Mouse (Mus musculus): Measurements from ENCODE around the gene Ubn2. TPM values are rescaled to one million over a fixed set of nuclear protein-coding genes. Genes with fewer than 3 reads are reported as not detected.

Gene Ubn2
- polyA plus RNA-seq, 1 experiment: 1.8 TPM

- Histone ChIP-seq H3K4me3 (ENCODE audit: insufficient read depth, poor library complexity, severe bottlenecking) (no peak overlapping the region), H3K79me2 (ENCODE audit: control insufficient read depth, insufficient read depth) (no peaks in the 10 kb centered on the region), H3K27me3 (ENCODE audit: control insufficient read depth, insufficient read depth, insufficient read length) (no peaks in the 10 kb centered on the region), H3K79me3 (ENCODE audit: low read depth) (no peaks in the 10 kb centered on the region), H3ac (ENCODE audit: control insufficient read depth, insufficient read length, low read depth) (no peak overlapping the region), H3K36me3 (ENCODE audit: control insufficient read depth, insufficient read depth) (peaks cover 36% of the 10 kb centered on the region)
- no peak for TF ChIP-seq CEBPB (IDR thresholded peaks at IDR 0.05; ENCODE audit: low read depth)
- no peak for TF ChIP-seq MYOG (IDR thresholded peaks at IDR 0.05; ENCODE audit: control insufficient read depth, extremely low read depth, insufficient read length)
- no peak for TF ChIP-seq FOSL1 (IDR thresholded peaks at IDR 0.05; ENCODE audit: insufficient read depth, low read length, poor library complexity, severe bottlenecking)
- TF ChIP-seq CTCF (IDR thresholded peaks at IDR 0.05; ENCODE audit: control insufficient read depth, insufficient read depth, insufficient read length): no peak
- TF ChIP-seq MYOD1 (IDR thresholded peaks at IDR 0.05; ENCODE audit: control insufficient read depth, insufficient read length, low read depth): no peak
- no peak for TF ChIP-seq MAX (IDR thresholded peaks at IDR 0.05)
- no peak for TF ChIP-seq USF1 (IDR thresholded peaks at IDR 0.05; ENCODE audit: low read depth)
These were observed 61.9 kb downstream of the Ubn2 start for GRCm38 (mm10) chr6:38495641-38496040.

DNA sequence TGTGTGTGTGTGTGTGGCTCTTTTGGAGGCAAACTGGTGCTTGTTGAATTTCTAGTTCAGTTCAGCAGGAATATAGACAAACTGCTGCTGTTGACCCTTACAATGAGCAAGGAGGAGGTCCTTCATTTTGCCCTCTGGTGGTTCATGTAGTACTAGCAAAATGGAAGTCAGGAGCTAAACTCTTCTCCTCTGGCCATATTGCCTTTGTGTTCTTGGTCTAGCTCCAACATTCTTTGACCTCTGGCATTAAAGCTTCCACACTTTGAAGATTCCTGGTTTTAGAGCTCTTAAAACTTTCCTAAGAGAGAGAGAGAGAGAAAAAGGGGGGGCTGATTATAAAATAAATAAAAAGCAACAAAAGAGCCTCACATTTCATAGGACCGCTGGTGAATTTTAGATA, 78.3 kb downstream of the Ubn2 start:
- no peak for TF ChIP-seq CEBPB (IDR thresholded peaks at IDR 0.05; ENCODE audit: low read depth)
- no peak for TF ChIP-seq MYOD1 (IDR thresholded peaks at IDR 0.05; ENCODE audit: control insufficient read depth, insufficient read length, low read depth)
- no peak for TF ChIP-seq CTCF (IDR thresholded peaks at IDR 0.05; ENCODE audit: control insufficient read depth, insufficient read depth, insufficient read length)
- no peak for TF ChIP-seq FOSL1 (IDR thresholded peaks at IDR 0.05; ENCODE audit: insufficient read depth, low read length, poor library complexity, severe bottlenecking)
- TF ChIP-seq MYOG (IDR thresholded peaks at IDR 0.05; ENCODE audit: control insufficient read depth, extremely low read depth, insufficient read length): no peak
- Histone ChIP-seq H3ac (ENCODE audit: control insufficient read depth, insufficient read length, low read depth) (no peak overlapping the region), H3K79me3 (ENCODE audit: low read depth) (no peaks in the 10 kb centered on the region), H3K79me2 (ENCODE audit: control insufficient read depth, insufficient read depth) (no peaks in the 10 kb centered on the region), H3K4me3 (ENCODE audit: insufficient read depth, poor library complexity, severe bottlenecking) (no peak overlapping the region), H3K27me3 (ENCODE audit: control insufficient read depth, insufficient read depth, insufficient read length) (no peaks in the 10 kb centered on the region), H3K36me3 (ENCODE audit: control insufficient read depth, insufficient read depth) (peaks cover 12% of the 10 kb centered on the region)

DNA sequence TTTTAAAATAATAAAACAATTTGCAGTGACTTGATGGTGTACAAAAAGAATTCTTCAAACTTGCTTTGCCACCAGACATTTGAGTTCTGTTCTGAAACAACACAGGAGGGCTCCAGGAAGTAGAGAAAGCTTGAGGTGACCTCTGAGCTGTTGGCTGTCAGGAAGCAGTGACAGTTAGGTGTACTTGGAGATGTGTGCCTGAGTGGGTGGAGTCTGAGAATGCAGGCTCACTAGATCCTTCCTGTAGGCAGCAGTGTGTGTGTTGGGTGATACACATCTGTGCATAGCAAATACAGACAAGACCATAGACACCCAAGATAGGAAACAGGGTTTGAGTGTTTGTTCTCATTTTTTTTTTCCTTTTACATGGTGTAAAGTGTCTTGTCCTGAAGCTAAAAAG, 79.1 kb downstream of the Ubn2 start:
- no peak overlapping the region for H3ac ChIP-seq (ENCODE audit: control insufficient read depth, insufficient read length, low read depth)
- no peak for TF ChIP-seq CTCF (IDR thresholded peaks at IDR 0.05; ENCODE audit: control insufficient read depth, insufficient read depth, insufficient read length)
- TF ChIP-seq MAX (IDR thresholded peaks at IDR 0.05): no peak
- no peak for TF ChIP-seq USF1 (IDR thresholded peaks at IDR 0.05; ENCODE audit: low read depth)
- no peak for TF ChIP-seq CEBPB (IDR thresholded peaks at IDR 0.05; ENCODE audit: low read depth)
- peaks cover 12% of the 10 kb centered on the region for H3K36me3 ChIP-seq (ENCODE audit: control insufficient read depth, insufficient read depth)
- no peaks in the 10 kb centered on the region for H3K27me3 ChIP-seq (ENCODE audit: control insufficient read depth, insufficient read depth, insufficient read length)
- no peak overlapping the region for H3K4me3 ChIP-seq (ENCODE audit: insufficient read depth, poor library complexity, severe bottlenecking)
- no peaks in the 10 kb centered on the region for H3K79me3 ChIP-seq (ENCODE audit: low read depth)
- no peaks in the 10 kb centered on the region for H3K79me2 ChIP-seq (ENCODE audit: control insufficient read depth, insufficient read depth)

DNA sequence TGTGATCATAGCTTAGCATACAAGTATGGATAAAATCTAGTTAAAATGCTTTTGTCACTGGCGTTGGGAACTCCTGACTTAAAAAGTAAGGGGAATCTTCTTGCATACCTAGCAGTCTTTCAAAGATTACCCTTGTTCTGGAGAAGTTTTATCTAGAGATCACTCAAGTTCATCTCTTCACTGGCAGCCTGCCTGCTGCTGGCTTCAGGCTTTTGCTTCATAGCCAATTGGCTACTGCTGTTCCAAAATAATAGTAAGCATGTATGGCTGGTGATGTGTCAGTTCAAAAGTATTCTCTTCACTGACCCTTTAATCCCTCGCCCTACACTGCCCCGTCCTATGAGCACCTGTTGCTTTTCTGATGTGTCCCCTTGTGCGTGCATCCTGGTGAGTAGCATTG, 81.5 kb downstream of the Ubn2 start:
- peaks cover 4% of the 10 kb centered on the region for H3K36me3 ChIP-seq (ENCODE audit: control insufficient read depth, insufficient read depth)
- no peak overlapping the region for H3K4me3 ChIP-seq (ENCODE audit: insufficient read depth, poor library complexity, severe bottlenecking)
- H3K79me2 ChIP-seq (ENCODE audit: control insufficient read depth, insufficient read depth): no peaks in the 10 kb centered on the region
- H3ac ChIP-seq (ENCODE audit: control insufficient read depth, insufficient read length, low read depth): no peak overlapping the region
- H3K27me3 ChIP-seq (ENCODE audit: control insufficient read depth, insufficient read depth, insufficient read length): no peaks in the 10 kb centered on the region
- no peaks in the 10 kb centered on the region for H3K79me3 ChIP-seq (ENCODE audit: low read depth)
- TF ChIP-seq MYOD1 (IDR thresholded peaks at IDR 0.05; ENCODE audit: control insufficient read depth, insufficient read length, low read depth) (no peak), CEBPB (IDR thresholded peaks at IDR 0.05; ENCODE audit: low read depth) (no peak), CTCF (IDR thresholded peaks at IDR 0.05; ENCODE audit: control insufficient read depth, insufficient read depth, insufficient read length) (no peak), FOSL1 (IDR thresholded peaks at IDR 0.05; ENCODE audit: insufficient read depth, low read length, poor library complexity, severe bottlenecking) (no peak), MYOG (IDR thresholded peaks at IDR 0.05; ENCODE audit: control insufficient read depth, extremely low read depth, insufficient read length) (no peak), MAX (IDR thresholded peaks at IDR 0.05) (no peak), USF1 (IDR thresholded peaks at IDR 0.05; ENCODE audit: low read depth) (no peak)

DNA sequence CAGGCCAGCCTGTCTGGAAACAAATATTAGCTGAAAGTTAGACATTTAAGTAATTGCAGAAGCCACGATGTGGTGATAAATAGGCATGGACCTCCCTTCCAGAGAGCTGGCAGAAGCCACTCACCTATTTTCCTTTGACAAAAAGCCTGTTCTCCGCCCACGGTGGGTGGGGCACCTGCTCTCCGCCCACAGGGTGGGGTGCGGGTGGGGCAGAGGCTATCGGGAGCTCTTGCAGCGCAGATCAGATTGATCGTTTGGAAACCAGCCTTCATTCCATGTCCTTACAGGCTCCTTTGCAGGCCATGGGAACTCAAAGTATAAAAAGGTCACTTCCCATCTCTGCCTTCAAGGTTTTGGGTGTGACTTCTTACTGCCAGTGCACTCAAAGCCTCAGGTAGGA, 90.1 kb downstream of the Ubn2 start:
- Histone ChIP-seq H3K36me3 (ENCODE audit: control insufficient read depth, insufficient read depth) (no peaks in the 10 kb centered on the region), H3K27me3 (ENCODE audit: control insufficient read depth, insufficient read depth, insufficient read length) (no peaks in the 10 kb centered on the region), H3ac (ENCODE audit: control insufficient read depth, insufficient read length, low read depth) (no peak overlapping the region), H3K79me2 (ENCODE audit: control insufficient read depth, insufficient read depth) (no peaks in the 10 kb centered on the region), H3K79me3 (ENCODE audit: low read depth) (no peaks in the 10 kb centered on the region), H3K4me3 (ENCODE audit: insufficient read depth, poor library complexity, severe bottlenecking) (no peak overlapping the region)
- TF ChIP-seq FOSL1 (IDR thresholded peaks at IDR 0.05; ENCODE audit: insufficient read depth, low read length, poor library complexity, severe bottlenecking): no peak
- TF ChIP-seq MAX (IDR thresholded peaks at IDR 0.05): no peak
- TF ChIP-seq CEBPB (IDR thresholded peaks at IDR 0.05; ENCODE audit: low read depth): no peak
- no peak for TF ChIP-seq USF1 (IDR thresholded peaks at IDR 0.05; ENCODE audit: low read depth)
- no peak for TF ChIP-seq CTCF (IDR thresholded peaks at IDR 0.05; ENCODE audit: control insufficient read depth, insufficient read depth, insufficient read length)
- TF ChIP-seq MYOD1 (IDR thresholded peaks at IDR 0.05; ENCODE audit: control insufficient read depth, insufficient read length, low read depth): no peak
- no peak for TF ChIP-seq MYOG (IDR thresholded peaks at IDR 0.05; ENCODE audit: control insufficient read depth, extremely low read depth, insufficient read length)

DNA sequence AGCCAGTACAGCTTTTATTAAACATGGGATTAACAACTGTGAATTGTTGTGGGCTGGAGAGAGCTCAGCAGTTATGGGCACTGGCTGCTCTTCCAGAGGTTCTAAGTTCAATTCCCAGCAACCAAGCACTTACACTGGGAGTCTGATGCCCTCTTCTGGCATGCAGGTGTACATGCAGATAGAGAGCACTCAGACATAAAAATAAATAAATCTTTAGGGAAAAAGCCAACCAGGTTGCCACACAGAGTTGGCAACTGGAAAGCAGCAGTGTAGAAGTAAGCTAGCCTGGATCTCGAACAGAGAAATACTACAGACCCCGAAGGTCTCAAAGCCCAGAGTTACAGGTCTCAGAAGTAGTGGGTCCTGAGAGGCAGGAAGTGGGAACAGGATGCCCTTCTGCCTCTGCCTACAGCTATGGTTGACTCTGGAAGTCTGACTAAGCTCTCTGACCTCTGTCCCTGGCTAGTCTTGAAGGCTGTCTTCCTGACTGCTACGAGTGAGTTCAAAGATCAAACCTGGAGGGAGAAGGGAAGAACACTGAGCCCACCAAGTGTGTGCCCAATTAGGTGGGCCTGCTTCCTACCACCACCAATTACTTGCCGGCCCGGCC, 97.6 kb downstream of the Ubn2 start:
- no peaks in the 10 kb centered on the region for H3K36me3 ChIP-seq (ENCODE audit: control insufficient read depth, insufficient read depth)
- TF ChIP-seq MYOG (IDR thresholded peaks at IDR 0.05; ENCODE audit: control insufficient read depth, extremely low read depth, insufficient read length): no peak
- no peak for TF ChIP-seq CTCF (IDR thresholded peaks at IDR 0.05; ENCODE audit: control insufficient read depth, insufficient read depth, insufficient read length)
- TF ChIP-seq MYOD1 (IDR thresholded peaks at IDR 0.05; ENCODE audit: control insufficient read depth, insufficient read length, low read depth): no peak
- no peak for TF ChIP-seq CEBPB (IDR thresholded peaks at IDR 0.05; ENCODE audit: low read depth)
- no peak for TF ChIP-seq USF1 (IDR thresholded peaks at IDR 0.05; ENCODE audit: low read depth)
- TF ChIP-seq MAX (IDR thresholded peaks at IDR 0.05): no peak
- no peak for TF ChIP-seq FOSL1 (IDR thresholded peaks at IDR 0.05; ENCODE audit: insufficient read depth, low read length, poor library complexity, severe bottlenecking)
- no peaks in the 10 kb centered on the region for H3K79me3 ChIP-seq (ENCODE audit: low read depth)
- H3ac ChIP-seq (ENCODE audit: control insufficient read depth, insufficient read length, low read depth): no peak overlapping the region
- no peaks in the 10 kb centered on the region for H3K27me3 ChIP-seq (ENCODE audit: control insufficient read depth, insufficient read depth, insufficient read length)
- H3K79me2 ChIP-seq (ENCODE audit: control insufficient read depth, insufficient read depth): peaks cover 9% of the 10 kb centered on the region
- no peak overlapping the region for H3K4me3 ChIP-seq (ENCODE audit: insufficient read depth, poor library complexity, severe bottlenecking)

Measured in C2C12 (cell line).